Mouse (Mus musculus) adrenal gland, postnatal 10 days (tissue): ENCODE results near the gene Cxcl16. TPM values are rescaled to one million over a fixed set of nuclear protein-coding genes. Genes with fewer than 3 reads are reported as not detected.
"Not testable (repeated sequence)": the region's sequence is repeated elsewhere in the genome, so short reads cannot be mapped to it uniquely, and the experiment has no call there.

Experiments
- DNase-seq: peaks from one replicate; pipeline ENCODE4 v3.0.0; 2021; ENCODE audit warnings: mixed read lengths
- long read RNA-seq, 2 experiments: library from polyadenylated mRNA; stranded (forward); transcript quantifications; one replicate each; pipeline ENCODE4 v2.0.0; 2021
- total RNA-seq, 2 experiments: library from RNA; stranded (reverse); gene quantifications; 2 replicates each; pipeline ENCODE4 v1.2.3; 2021

The Cxcl16 gene
- total RNA-seq: 1 to 10 TPM; 4.2 to 5.8 TPM
- long read RNA-seq, experiment 1, transcript Cxcl16-201 (5 exons, 2,699 nt): major isoform, 7 of 10 reads
- long read RNA-seq, experiment 1, partial matches to known transcripts: 2 of 10 reads
- long read RNA-seq, experiment 1, other reads (novel, unspliced or antisense): 1 of 10 reads
- long read RNA-seq, experiment 2, transcript Cxcl16-201 (5 exons, 2,699 nt): major isoform, 7 of 11 reads
- long read RNA-seq, experiment 2, partial matches to known transcripts: 3 of 11 reads
- long read RNA-seq, experiment 2, other reads (novel, unspliced or antisense): 1 of 11 reads

- DNase-seq: peak; percentile 54
Measured at GRCm38 (mm10) chr11:70459601-70460101, at the start of gene Cxcl16. Cxcl16 (minus strand) TSS chr11:70459984.

DNA sequence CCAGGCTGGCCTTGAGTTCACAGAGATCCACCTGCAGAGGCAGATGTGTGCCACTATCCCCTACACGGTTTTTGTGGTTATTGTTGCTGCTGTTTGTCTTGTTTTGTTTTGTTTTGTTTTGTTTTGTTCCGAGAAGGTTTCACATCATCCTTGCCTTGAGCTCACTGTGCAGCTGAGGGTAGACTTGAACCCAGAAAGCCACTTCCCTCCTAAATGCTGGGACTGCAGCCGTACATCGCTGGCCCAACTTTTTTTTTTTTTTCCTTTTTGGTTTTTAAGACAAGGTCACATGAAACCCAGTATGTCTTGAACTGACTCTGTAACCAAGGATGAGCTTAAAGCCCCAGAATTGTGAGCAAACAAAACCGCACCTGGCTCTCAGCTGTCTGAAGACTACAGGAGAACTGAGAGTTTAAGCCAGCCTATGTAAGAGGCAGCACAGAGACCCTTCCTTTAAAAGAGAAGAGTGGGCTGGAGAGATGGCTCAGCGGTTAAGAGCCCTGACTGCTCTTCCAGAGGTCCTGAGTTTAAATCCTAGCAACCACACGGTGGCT is 47.3 kb upstream of the Cxcl16 start:
- DNase-seq: no peak

- DNase-seq: peak; percentile 85
Measured at GRCm38 (mm10) chr11:70506385-70506784, 46.6 kb upstream of the Cxcl16 start.

DNA sequence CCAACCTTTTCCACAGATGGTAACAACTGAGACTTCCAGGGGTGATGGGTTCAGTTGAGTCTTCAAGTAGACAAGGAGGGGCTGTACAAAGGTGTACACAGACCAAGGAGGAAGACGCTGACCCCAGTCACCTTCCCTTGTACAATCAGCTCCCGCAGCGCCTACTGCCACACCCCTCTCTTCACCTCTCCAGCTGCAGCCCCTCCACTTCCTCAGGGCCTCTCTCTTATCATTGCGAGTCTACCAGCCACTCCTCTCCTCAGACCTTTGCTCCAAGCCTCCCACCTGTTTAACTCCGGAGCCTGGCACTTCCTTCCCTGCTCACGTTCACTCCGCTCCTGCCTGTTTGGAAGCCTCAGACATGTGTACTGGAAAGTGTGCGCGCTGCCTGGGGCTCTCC is 45.2 kb upstream of the Cxcl16 start, which contains the start of gene Tm4sf5:
TSS of gene Tm4sf5 (plus strand) at position 275 of the 400 bp plus-strand sequence.
- no peak for DNase-seq

DNA sequence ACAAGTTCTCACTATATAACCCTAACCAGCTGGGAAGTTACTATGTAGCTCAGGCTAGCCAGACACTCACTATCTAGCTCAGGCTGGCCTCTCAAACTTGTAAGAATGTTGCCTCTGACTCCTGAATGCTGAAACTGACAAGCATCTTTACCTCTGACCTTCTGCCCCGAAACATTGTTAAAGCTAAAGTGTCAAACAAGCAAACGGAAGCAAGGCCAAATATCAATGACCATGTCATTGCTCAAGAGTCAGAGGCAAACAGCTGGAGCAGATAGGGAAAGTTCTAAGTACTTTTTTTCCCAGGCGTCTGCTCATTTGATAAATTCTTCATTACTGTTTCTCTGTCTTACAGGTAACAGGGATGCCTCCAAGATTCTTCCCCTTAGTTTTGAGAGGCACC is 42.2 kb upstream of the Cxcl16 start:
- no peak for DNase-seq

- DNase-seq: no peak
Measured at GRCm38 (mm10) chr11:70500476-70500812, 40.7 kb upstream of the Cxcl16 start.

GRCm38 (mm10) chr11:70499566-70500475 is 40.0 kb upstream of the Cxcl16 start:
- peak; percentile 68 for DNase-seq

- DNase-seq: no peak
Measured at GRCm38 (mm10) chr11:70489684-70490083, 29.9 kb upstream of the Cxcl16 start.

DNA sequence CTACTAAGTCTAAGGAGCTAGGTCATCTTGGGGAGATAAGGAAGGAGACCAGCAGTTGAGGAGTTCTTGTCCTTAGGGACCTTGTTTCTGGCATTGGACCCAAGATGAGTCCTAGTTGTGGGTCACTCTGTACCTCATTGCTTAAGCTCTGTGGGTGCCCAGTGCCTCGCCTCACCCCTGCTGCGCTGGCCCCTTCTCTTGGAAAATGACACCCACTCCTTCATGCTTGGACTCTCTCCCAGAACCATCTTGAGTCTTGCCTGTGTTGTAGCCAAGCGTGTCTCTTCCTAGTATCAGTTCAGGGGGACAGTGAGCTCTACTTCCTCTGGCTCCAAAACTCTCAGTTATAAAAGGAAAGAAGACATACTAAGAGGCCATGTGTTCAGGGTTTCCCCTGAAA is 29.4 kb upstream of the Cxcl16 start:
- no peak for DNase-seq

- DNase-seq: no peak
Measured at GRCm38 (mm10) chr11:70487816-70488215, 28.0 kb upstream of the Cxcl16 start.

GRCm38 (mm10) chr11:70485498-70485897 is 25.7 kb upstream of the Cxcl16 start:
- no peak for DNase-seq

- DNase-seq: no peak
Measured at GRCm38 (mm10) chr11:70474872-70475534, 15.2 kb upstream of the Cxcl16 start.

GRCm38 (mm10) chr11:70473291-70473690 is 13.5 kb upstream of the Cxcl16 start:
- not testable (repeated sequence) for DNase-seq

DNA sequence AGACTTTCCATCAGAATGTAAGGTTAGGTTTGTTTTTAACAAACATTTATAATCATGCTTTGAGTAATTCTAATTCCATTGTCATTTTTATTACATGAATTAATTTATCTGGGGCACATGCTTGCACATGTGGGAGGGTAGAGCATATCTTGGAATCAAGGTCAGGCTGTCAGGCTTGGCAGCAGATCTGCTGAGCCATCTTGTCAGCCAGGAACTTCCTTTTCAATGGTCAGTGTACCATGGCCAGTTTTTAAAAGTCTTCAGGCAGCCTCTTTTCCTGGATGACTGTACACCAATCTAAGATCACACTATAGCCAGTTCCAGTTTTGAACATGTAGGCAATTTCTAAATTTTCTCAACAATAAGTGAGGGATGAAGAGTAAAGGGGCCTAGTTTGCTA is 12.9 kb upstream of the Cxcl16 start:
- no peak for DNase-seq

- no peak for DNase-seq
Measured at GRCm38 (mm10) chr11:70469764-70470163, 10.0 kb upstream of the Cxcl16 start.

DNA sequence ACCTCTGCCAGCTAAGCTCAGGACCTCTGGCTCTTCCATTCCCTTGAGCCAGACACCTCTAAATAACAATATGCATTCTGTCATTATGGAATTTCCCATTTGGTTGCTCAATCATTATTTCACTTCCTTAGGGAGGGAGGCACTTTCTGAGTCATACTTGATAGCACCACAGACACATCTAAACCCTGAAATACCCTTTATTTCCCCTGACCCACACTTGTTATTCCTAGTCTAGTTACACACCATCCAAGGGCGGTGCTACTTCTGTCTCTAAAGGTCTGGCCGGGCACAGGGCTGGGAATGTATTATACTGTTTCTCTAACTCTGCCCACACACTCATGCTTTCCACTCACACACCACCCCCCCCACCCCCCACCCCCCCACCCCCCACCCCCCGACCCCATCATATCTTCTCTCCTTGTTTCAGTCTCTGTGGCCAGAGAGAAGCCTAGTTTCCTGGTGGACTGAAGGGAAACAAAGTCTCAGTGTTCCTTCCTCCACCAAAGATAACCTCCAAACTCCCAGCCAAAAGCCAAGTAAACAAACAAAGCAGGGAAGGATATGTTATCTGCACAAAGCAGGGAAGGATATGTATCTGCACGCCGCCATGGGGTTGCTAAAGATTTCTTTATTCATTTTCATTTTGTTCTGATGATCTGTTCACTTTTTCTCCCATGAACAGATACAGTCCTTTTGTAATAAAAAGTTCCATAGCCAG is 8.3 kb upstream of the Cxcl16 start:
- DNase-seq: no peak

DNA sequence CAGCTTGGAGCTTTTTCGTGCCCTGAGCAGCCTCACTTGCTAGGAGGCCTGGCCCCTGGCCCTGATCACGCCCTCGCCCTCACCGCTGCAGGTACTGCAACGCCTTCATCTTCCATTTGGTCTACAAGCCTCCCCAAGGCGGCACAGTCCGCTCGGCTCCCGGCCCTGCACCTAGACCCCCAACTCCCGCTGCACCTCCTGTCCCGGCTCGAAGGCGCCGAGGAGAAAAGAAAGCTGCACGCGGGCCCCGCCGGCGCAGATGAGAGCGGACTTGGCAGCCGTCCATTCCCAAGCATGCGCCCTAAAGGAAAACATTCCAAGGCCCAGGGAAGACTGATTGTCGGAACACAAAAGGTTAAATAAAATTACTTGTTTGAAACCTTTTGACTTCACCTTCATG is 6.0 kb upstream of the Cxcl16 start:
- DNase-seq: peak; percentile 55

DNA sequence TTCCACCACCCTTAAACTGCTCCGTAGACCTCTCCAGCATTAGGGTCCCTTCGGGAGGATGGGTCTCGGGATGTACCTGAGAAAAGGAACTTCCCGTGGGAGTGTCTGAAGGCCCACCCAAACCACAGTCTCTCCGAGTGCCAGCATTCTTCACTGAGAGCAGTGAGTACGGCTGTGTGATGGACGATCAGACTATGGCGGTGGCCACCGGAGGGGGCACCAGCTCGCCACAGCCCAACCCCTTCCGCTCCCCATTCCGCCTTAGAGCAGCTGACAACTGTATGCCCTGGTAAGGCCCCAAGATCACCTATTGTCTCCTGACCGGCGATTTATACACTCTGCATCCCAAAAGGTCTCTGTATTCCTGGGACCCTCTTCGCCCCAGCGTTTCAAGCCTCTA is 5.4 kb upstream of the Cxcl16 start:
- no peak for DNase-seq

- DNase-seq: no peak
Measured at GRCm38 (mm10) chr11:70463970-70464369, 4.2 kb upstream of the Cxcl16 start.

DNA sequence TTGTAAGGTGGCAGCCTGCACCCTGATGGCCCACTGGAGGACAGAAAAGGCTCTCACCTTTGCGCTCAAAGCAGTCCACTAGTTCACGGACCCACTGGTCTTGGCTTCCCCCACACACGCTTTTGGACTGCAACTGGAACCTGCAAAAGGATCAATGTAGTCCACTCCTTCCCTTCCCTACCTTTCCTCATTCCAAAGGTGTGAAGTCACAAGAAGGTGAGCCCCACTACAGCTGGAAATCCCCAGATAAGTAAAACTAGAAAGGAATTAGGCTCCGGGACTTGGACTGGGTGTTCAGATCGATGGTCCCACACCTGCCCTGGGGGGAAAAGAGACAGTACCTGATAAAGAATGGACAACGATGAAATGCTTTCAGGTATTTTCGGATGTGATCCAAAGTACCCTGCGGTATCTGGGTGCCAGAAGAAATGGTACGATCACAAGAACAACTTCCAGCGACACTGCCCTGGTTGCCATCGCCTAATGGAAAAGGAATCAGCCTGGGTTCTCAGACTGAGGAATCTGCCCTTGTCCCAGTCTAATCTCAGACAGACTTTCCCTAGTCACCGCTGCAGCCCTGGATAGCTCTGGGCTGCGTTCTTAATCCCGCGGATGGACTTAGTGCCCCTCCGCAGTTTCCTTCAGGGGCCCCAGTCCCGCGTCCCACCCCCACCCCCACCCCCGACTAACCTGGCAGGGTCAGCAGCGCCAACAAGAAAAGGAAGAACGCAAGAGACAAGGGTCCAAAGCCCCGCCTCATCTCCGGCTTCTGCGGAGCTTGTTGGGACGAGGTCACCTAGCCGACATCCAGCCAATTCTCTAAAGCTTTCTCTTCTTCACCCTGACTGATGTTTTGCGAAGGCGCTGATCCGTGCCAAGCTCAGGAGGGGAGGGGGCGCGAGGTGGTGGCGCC is 840 bp downstream of the Cxcl16 start, which contains the start of gene Zmynd15:
TSS of gene Zmynd15 (plus strand) at position 746 of the 913 bp plus-strand sequence.
- no peak for DNase-seq
